Mouse (Mus musculus) lung, postnatal 0 days (tissue): ENCODE results near the gene Tsc22d3.

Experiments used
- CTCF ChIP-seq: IDR thresholded peaks from 2 replicates; pipeline ENCODE4 v1.5.1; 2016; ENCODE audit warnings: antibody characterized with exemption, mild to moderate bottlenecking
- EP300 ChIP-seq: IDR thresholded peaks from 2 replicates; pipeline ENCODE4 v1.6.1; 2016; ENCODE audit warnings: antibody characterized with exemption, mild to moderate bottlenecking, control low read depth

DNA sequence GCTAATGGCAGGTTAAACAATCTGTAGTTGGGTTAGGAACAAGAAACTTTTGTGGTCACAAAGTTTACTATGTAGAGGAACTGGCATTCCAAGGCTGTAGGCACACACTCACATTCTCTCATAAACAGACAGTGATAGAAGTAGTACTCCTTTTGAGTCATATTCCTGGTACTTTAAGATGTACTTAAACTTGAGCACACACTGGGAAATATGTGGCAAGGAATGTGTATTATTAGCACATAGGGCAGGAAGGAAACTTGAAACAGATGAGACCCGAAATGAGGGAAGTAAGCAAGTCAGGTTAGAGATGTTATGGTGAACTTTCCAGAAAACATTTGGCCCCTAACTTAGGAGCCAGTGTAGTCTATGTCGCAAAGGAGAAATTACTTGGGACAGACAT is 34.7 kb downstream of the Tsc22d3 start:
- TF ChIP-seq CTCF: no peak
- TF ChIP-seq EP300: peak; percentile 88
